Mouse (Mus musculus) spleen, adult 10 weeks (tissue): ENCODE results near the gene Skint11. TPM values are rescaled to one million over a fixed set of nuclear protein-coding genes. Genes with fewer than 3 reads are reported as not detected.

Experiments used
- polyA plus RNA-seq: library from polyadenylated mRNA; stranded (reverse); fragments of 350-450 nt; fragmentation: Illumina TruSeq; extraction: RNeasy Lipid Tissue Mini Kit (QIAGEN cat#74804); gene quantifications from one replicate; pipeline ENCODE4 v1.2.3, GENCODE M21; 2015; ENCODE audit warnings: low replicate concordance; ENCODE audit not compliant: insufficient read depth

The Skint11 gene
- not detected for polyA plus RNA-seq

DNA sequence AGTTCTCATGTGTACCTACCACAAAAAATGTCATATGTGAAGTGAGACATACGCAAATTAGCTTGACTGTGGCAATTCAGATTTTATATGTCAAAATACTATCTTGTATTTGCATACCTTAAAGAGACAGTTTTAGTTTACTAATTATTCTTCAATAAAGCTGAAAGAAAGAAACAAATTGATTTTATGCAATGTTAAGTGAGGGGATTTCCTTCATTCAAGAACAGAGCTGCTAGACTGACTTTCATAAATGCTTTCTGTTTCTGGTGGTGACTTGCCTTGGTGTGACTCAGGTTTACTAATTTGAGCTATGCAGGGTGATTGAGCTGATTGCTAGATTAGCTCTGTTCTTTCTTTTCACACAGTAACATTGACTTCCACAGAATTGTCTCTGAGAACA lies at the start of gene Skint11:
Gene Skint11 (plus strand): TSS at position 301 of the 400 bp plus-strand sequence.

Other genes with a start within 250 kb of the Skint11 start
- gene Skint5, start 163.9 kb upstream of the Skint11 start, polyA plus RNA-seq: not detected
- 0.76 TPM for gene Trabd2b, start 243.3 kb downstream of the Skint11 start, polyA plus RNA-seq